Mouse (Mus musculus) intestine, embryonic 16.5 days (tissue): ENCODE measurements at regions not wholly inside any gene's neighbourhood (a gene's known extent, or its start where the extent isn't known, plus 50 kb on each side); places are given as distances from the start of the nearest gene placed in this dataset.

Experiments used
- ATAC-seq: fragments of 200-750 bp; cut with Nextera tagmentation; 2 replicates; pipeline ENCODE4 v1.8.0; 2017; ENCODE audit warnings: moderate TSS enrichment, moderate library complexity
- H3K27ac ChIP-seq: fragments of 300-500 bp; sonication (generic); 2 replicates; pipeline ENCODE4 v1.5.1; 2014; ENCODE audit warnings: mild to moderate bottlenecking, low read length
- H3K27me3 ChIP-seq: fragments of 300-500 bp; sonication (generic); replicated peaks from 2 replicates; pipeline ENCODE4 v1.6.1; 2014; ENCODE audit warnings: low read length, control low read depth, mixed read lengths; ENCODE audit not compliant: control insufficient read depth, insufficient read depth
- H3K36me3 ChIP-seq: fragments of 300-500 bp; sonication (generic); 2 replicates; pipeline ENCODE4 v1.6.1; 2014; ENCODE audit warnings: low read length, control low read depth; ENCODE audit not compliant: control insufficient read depth, insufficient read depth
- H3K4me1 ChIP-seq: fragments of 300-500 bp; sonication (generic); 2 replicates; pipeline ENCODE4 v1.6.1; 2014; ENCODE audit warnings: low read length, control low read depth, mixed read lengths; ENCODE audit not compliant: control insufficient read depth, insufficient read depth
- H3K4me2 ChIP-seq: fragments of 300-500 bp; sonication (generic); 2 replicates; pipeline ENCODE4 v1.6.1; 2014; ENCODE audit warnings: low read depth, low read length, control low read depth
- H3K4me3 ChIP-seq: fragments of 300-500 bp; sonication (generic); 2 replicates; pipeline ENCODE4 v1.5.1; 2014; ENCODE audit warnings: mild to moderate bottlenecking, low read length
- H3K9ac ChIP-seq: fragments of 300-500 bp; sonication (generic); 2 replicates; pipeline ENCODE4 v1.6.1; 2014; ENCODE audit warnings: low read depth, low read length
- H3K9me3 ChIP-seq: fragments of 300-500 bp; sonication (generic); 2 replicates; pipeline ENCODE4 v1.6.1; 2016; ENCODE audit warnings: low read length, control low read depth; ENCODE audit not compliant: control insufficient read depth
- WGBS: fragments of 180-500 bp; shearing (Covaris S2); extraction: QIAGEN DNeasy Blood & Tissue Kit; methylation state at CpG from one replicate; pipeline ENCODE4 v1.1.7; 2014; 5-methylcytosine and 5-hydroxymethylcytosine counted together

GRCm38 (mm10) chr2:33939836-33940235 lies 52.1 kb upstream of the Mvb12b start:
- ATAC-seq, result no peak
- Histone ChIP-seq H3K4me3 (no peak overlapping the region), H3K9ac (no peak overlapping the region), H3K9me3 (no peaks in the 10 kb centered on the region), H3K27me3 (no peaks in the 10 kb centered on the region), H3K27ac (no peak overlapping the region), H3K36me3 (no peaks in the 10 kb centered on the region), H3K4me2 (no peak overlapping the region), H3K4me1 (no peaks in the 10 kb centered on the region)
- 87% methylated on average over 4 of the region's 4 CpGs for WGBS
